Mouse (Mus musculus) embryo, embryonic 10 days (tissue): ENCODE results near the gene Ndufs8.

ENCODE experiments used
- DNase-seq: peaks from one replicate; pipeline ENCODE4 v3.0.0-alpha.2; 2015; ENCODE audit warnings: low spot score

Ndufs8 gene

DNA sequence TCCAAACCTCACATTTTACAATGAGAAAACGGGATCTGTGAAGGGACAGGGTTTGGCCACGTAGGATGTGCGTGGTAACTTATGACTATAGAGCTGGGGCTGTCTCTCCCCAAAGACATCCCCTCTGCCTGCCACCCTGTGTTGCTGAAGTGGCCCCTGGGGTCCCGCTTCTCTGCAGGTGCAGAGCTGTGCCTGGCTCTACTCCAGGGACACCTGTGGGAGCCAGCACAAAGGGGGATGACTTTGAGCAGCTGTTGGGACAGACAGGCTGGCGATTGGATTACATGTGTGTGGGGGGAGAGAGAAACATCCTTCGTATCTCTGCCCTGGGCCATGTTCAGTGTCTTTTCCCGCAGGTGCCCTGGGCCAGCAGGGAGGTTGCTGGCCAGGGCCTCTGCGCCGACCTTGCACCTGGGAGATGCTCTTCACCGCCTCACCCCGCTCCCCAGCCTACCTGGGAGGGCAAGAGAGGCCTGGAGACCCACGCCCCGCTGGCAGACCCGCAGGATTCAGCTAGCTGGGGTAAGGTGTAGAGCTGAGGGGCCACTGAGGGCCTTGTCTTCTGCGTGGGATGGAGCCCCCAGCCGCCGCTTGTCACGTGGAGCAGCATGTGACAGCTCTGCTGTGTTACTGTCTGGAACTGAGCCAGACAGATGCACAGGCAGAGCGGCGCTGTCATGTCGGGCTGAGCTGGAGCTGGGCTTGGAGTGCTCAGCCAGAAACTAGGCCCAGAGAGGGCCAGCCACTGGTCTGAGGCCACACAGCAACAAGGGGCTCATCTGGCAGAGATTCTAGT, 17.9 kb upstream of the Ndufs8 start:
- no peak for DNase-seq

DNA sequence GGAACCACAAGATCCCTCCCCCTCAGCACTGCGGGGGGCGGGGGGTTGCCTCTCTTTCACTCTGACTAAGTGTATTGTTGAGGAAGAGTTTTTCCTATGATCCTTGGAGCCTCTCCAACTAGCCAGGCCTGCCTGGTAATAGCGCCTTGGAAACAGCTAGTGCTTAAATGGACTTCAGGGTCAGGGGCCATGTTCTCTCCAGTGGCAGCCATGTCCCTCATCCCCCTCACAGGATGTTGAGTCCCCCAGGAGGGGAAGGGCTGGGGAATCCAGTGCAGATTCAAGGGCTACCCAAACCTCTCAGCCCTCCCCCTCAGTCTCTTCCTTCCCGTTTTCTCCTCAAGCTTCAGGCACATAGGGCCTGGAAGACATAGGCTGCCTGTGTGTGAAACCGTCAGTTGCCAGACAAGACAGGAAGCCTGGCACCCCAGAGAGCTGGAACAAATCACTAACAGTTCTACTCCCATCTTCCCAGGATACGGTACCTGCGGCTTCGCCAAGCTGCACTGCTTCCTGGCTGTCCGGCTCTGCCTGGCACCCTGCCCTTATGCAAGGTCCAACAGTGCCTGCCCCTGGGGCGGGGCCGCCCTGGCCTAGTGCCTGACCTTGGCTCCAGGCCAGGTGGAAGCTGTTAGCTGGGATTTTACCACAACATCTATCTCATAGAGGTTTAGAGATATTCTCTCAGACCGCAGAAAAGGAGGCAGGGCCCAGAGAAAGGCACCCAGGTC, 16.8 kb upstream of the Ndufs8 start, which contains the start of gene Aldh3b1:
Aldh3b1 (minus strand) TSS at position 598 of the 731 bp plus-strand sequence.
- no peak for DNase-seq

DNA sequence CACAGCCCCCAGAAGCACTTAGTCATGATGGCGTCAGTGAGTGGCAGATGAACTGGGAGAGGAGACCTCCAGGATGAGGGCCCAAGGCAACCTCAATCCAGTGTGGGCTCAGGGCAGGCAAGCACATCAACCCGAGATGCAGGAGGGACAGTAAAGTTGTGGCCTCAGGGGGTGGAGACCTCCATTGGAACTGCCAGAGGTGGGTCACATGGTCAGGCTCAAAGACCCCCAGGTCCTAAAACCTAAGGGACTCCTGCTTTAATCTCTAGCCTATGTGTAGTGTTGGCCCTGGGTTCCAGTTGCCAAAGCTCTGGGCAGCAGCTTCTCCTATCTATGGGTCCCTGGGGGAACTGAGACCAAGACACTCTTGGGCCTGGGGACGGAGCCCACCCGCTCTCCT, 16.2 kb upstream of the Ndufs8 start:
- DNase-seq = no peak

DNA sequence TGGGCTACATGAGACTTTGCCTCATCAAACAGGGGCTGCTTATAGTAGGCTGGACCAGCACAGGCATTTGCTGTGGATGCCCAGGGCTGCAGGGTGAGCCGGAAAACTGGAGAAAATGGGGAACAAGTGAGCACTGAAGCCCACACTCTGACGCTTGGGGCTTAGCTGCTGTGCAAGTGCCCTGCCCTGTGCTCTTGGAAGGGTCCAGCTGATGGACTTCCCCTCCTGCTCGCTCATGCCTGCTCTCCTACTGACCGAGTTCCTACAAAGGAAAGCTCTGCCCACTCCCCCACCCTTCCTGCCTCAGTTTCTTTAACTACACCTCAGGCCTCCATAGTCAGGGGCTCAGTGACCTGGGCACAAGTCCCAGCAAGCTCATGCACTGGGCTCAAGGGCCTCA, 15.4 kb upstream of the Ndufs8 start:
- no peak for DNase-seq

DNA sequence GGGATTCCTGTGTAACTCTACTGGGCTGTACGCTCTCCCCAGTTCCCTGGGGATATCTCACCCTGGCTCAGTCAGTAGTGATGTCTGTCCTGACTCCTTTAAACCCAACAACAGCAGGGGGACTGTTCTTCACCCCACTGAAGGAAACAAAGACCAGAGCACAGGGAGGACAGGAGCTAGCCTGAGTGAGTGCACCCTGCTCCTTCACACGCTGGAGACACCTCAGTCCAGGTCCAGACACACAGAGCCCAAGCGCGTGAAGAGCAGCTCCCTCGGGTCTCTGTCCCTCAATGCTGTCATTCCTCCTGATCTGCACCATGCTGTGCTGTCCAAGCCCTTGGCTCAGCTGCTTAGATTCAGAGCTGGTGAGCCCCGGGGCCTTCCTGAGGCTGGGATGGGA, 14.1 kb upstream of the Ndufs8 start:
- DNase-seq = no peak

DNA sequence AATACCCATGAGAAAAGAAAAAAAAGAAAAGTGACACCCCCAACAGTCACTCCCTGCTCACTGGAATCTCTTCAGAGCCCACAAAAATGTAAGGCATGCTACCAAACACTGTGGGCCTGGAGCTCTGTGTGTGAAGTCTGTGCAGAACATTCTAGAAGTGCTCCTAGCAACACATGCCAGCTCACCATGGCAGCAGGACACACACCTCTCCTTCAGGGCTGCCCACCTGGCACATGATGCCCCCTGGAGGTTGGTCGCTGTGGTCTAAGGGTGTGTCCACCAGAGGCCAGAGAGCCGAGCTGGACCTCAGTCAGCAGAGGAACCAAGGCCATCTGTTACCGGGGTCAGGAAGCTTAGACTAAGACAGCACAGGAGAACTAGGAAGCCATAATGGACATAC, 13.7 kb upstream of the Ndufs8 start:
- DNase-seq = no peak

DNA sequence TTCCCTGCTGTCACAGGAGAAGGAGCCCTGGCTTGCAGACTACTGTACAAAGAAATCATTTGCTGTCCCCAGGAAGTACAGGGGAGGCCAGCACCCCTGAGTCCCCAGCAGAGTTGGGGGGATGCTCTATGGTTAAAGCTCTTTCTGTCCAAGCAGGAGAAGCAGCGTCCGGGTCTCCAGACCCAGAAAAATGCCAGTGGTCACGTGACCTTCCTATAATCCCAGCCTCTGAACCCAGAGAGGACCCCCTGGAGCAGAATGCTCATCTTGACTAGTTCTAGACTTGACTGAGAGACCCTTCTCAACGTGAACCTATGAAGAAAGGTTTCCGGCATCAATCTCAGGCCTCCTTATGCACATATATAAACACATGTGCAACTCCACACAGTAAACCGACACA, 13.3 kb upstream of the Ndufs8 start:
- DNase-seq = no peak

DNA sequence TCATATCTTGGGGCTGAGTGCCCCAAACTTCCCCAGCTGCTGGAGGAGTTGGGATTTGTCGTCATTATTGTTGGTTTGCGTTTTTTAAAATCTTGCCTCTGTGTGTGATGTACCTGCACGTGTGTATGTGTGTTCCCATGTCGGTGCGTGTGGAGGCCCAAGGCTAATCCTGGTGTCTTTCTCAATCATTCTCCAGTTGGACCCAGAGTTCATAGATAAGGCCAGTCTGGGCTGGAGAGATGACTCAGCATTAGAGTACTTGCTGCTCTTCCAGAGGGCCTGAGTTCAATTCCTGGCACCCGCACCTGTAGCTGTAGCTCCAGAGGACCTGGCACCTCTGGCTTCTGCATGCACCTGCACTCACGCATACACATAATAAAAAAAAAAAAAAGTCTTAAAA, 12.3 kb upstream of the Ndufs8 start:
- DNase-seq = no peak

DNA sequence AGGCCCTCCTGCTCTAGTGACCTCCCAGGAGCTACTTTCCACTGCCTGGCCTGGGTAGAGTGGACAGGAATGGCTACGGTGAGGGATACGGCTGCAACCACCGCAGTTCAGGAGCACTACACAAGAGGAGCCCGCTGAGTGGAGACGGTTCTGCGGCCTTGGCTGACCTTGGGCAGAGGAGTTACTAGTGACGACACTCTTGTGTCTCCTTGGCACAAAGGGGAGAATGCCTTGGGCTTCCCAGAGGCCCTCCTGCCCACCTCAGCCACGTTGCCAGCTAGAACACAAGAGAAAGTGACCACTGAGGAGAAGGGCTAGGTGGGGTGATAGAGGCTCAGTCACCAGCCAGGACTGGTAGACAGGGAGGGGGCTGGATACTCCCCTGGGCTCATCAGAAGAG, 11.6 kb upstream of the Ndufs8 start:
- no peak for DNase-seq

DNA sequence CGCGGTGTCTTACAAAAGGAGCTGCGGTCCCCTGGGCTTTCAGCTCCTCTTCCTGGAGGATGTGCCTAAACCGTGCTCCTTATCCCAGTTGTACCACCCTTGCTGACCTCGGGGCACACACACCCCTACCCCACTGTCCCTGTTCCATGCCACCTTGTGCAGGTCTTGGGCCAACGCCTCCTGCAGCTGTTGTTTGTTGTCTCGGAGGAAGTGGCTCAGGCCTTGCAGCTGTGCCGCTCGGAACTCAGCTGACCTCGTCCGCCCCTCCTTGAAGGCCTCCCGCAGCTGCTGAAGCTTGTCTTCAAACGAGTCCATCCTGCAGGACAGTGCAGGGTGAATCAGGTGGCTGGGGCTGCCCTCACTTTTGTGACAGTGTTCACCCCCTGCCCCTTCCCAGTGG, 11.0 kb upstream of the Ndufs8 start:
- DNase-seq = peak; percentile 41

DNA sequence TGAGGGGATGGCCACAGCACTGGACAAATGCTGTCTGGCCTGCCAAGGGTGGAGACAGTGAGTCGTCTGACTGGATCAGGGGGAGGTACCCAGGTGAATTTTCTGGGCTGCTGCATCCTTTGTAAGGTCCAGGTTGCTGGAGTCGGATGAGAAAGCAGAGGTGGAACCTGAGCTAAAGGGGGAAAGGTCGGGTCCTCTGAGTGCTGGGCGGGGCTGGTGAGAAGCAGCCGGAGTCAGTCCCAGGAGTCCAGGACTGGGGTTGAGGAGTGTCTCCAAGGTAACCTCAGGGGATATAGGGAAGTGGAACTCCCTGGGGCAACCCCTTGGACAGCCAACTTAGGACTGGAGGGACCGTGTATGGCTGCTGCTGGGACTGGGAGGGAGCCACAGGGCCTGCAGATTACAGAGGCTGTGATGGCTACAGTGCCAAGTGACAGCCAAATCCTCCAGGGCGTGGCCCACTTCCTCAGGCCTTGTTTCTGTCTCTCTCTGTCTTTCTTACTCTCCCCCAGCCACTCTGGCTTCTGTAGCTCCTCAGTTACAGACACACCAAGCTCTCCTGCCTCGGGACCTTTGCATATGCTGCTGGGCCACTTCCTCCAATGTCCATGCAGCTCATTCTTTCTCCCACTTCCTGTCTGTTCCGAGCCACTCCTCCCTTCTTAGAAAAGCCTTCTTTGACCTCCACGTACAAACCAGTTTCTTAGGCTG, 10.2 kb upstream of the Ndufs8 start:
- no peak for DNase-seq

DNA sequence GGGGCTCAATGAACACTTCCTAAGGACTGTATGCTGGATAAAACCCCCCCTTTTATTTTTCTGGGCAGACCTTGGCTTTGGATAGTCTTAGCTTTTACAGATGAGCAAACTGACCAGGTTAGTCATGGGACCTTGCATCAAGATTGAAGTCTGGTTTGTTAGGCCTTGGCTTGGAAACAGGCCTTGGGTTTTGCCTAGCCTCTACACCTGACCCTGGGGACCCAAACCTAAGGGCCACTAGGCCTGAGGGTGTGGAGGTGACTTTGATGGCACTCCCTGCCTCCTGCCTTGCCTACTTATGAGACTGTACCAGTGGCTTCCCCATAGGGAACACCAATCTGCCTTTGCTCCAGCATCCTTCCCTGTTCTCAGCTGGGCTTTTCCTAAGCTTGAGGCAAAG, 7.4 kb upstream of the Ndufs8 start:
- DNase-seq = no peak

DNA sequence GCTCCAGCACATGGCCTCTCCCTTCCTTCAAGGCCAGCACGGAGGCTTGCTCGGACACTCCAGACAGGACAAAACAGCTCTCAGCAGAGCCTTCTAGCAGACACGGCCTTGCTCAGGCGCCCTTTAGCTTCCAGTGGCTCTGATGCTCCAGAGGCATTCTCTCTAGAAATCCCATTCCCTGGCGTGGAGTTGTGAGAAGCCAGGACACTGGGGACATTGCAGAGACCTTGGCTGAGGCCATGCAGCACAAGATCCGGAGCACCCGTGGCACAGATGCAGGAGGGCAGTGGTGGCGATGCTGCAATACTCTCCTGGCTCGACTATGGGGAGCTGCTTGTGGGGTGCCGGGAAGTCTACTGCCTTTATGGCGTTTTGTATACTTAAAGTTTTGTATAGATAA, 4.2 kb upstream of the Ndufs8 start:
- DNase-seq = no peak

DNA sequence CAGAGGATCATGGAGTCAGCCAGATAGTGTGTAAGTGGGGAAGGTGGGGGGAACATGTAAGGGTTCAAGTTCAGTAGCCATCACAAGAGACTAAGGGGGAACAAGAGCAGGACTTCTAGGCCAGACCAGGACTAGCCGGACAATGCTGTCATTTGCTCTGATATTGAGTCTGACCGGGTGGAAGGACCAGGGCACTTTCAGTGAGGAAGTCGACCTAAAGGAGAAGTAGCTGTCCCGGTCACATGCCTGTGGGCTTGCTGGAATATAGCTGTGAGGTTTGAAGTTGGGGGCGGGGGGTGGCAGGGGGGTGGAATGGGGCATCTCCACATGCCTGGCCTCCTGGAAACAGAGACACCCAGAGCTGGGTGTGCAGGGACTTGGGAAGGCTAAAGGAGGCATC, 2.0 kb upstream of the Ndufs8 start:
- DNase-seq = no peak

DNA sequence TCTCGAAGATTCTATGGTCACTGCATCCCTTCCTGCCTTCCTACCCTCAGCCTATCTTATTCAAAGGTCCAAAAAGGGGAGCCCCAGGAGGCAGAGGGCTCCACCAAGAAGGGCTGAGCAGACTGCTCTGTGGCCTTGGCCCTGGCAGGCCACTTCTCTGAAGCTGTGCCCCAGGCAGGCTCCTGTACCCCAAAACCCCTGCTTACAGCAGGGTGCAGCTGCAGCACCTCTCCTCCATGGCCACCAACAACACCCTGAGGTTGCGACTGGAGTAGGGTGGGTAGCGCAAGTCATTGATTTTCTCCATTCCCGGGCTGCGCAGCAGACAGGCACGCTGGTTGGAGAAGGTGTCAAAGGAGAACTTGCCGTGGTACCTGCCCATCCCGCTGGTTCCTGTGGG, 1.1 kb upstream of the Ndufs8 start:
- DNase-seq = no peak

DNA sequence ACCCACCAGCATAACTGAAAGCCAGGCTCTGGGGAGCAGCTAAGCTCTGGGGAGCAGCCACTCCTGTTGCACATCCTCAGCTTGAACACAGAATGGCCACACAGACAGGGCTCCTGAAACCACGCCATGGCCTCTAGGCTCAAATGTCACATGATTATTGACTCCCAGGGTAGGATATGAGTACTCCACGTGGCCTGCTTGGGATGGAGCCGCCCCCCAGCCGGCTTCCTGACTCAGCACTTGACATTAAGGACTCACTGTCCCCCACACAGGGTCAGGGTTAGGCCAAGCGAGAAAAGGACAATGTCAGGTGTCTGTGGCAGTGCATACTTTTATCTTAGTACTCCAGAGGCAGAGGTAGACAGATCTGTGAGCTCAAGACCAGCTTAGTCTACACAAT, 2.4 kb downstream of the Ndufs8 start:
- DNase-seq = no peak

DNA sequence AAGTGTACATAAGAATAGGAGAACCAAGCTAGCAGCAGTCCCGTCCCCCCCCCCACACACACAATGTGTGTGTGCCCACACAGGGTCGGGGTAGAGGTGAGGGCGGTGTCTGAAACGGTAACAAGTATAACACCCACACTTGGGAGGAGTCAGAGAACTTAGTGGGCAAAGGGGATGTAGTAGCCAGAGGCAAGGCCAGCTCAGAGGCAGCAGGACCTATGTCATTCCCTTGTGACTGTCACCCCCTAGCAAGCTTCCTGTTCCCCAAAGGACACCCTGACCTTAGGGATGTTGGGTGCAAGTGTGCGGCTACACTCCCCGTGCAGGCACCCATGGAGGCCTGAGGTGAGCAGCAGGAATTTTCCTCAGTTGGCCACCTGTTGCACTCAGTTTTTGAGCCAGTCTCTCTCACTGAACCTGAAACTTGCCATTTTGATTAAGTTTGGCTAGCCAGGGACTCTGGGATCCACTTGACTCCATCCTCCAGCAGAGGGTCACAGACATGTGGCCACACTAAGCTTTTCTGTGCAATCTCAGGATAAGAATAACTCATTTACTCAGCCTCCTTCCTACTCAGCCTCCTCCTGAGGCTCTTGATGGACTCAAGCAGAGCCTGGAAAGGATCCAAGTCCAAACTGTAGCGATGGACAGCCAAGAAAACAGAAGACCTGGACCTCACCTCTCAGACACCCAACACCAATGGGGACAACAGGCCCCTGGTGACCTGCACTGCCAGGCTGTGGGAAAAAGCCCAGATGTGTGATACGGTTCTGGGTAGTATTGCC, 4.5 kb downstream of the Ndufs8 start:
- no peak for DNase-seq

DNA sequence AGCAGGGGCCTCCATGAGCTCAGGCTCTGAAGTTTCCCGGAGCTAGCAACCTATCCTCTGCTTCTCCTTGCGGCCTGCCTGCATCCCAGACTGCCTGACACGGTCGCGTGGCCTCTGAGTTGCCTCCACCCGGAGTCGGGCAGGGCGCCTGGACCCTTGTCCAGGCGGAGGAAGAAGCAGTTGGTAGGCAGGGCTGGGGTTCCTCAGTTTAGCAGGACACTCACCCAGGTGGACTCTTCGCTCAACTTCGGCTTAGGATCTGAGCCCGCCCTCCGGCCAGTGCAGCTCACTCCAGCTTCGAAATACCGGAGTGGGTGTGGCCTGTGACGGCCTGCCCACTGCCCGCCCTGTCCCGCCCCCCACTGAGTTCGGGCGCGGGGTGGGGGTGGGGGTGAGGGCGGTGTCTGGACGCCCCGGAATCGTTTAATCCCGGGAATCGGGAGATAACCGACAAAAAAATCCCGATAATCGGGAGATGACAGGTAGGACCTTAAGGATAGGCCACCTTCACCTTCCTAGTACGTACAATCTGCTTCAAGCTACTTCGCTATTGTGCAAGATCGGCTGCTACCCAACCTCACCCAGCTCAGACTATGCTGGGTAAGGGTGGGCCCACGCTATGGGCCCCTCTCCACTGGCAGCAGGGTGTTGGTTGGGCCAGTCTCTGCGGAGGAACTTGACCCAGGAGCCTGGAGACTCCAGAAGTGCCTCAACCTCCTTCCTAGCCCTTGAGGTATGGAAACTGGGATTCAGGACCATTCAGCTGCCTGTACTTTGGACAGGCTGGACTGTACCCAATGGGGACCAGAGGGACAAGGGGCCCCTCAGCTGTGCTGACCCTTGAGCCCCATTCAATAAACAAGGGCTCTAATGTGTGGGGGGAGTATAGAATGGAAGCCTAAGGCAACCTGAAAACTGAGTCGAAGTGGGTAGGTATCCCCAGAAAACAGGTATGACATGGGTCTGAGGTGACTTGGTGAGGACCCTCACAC, 5.5 kb downstream of the Ndufs8 start, which contains the start of gene Tcirg1:
Tcirg1 (minus strand) TSS at position 339 of the 992 bp plus-strand sequence.
- DNase-seq = peak; percentile 79

DNA sequence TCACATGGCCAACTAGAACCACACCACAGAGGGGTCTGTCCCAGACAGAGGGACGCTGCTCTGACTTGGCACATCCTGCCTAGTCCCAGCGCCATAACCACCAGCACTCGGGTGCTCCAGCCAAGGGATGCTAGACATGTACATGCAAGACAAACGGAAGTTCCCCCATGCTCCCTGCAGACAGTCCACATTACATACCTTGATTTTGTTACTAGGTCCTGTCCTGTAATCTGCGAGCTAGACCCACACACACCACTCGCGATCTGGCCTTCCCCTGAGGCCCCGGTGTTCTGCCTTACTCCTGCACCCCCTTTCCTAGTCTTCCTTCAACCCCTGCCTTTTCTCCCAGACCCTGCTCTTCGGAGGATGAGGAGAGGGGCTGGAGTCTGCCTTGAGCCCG, 6.2 kb downstream of the Ndufs8 start:
- DNase-seq = no peak

DNA sequence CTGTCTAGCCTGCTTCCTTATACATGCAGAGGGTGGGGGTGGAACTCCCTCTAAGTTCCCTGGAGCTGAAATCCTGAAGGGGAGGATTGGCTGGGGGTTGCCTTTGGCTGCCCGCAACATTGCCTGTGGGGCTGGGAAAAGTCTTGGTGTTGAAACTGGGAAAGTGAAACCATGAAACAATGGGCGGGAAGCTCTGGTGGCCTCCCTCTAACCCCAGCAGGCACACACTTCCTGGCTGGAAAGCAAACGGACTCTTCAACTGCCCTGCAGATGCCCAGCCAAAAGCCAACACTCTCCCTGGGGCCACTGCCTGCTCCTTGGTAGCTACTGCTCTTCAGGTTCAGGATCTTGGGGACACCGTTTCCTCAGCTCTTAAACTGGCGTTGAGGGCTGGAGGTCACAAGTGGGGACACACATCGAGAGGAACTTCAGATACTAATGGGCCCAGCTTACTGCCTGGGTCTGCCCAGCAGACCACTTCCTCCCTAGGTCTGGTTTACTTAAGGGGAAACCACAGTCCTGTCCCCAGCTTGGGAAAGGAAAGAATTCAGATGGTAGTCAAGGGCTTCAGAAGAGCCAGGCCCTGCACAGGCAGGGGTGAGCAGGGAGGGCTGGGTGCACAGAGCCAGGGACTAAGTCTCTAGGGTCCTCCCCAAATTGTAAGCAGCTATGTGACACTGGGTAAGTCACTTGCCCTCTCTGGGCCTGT, 7.2 kb downstream of the Ndufs8 start:
- DNase-seq = peak; percentile 43
